Mouse (Mus musculus) embryonic fibroblast, embryonic 13.5 days (primary cell): Measurements from ENCODE around the gene Eif2d.

Experiments
- CTCF ChIP-seq: IDR thresholded peaks from 2 replicates; pipeline ENCODE4 v1.5.1; 2011; ENCODE audit warnings: mild to moderate bottlenecking, control low read depth, low read length, moderate library complexity, borderline replicate concordance; ENCODE audit not compliant: insufficient read depth
- POLR2A ChIP-seq: IDR thresholded peaks from 2 replicates; pipeline ENCODE4 v1.6.1; 2011; ENCODE audit warnings: low read depth, mild to moderate bottlenecking, control low read depth, low read length, moderate library complexity

DNA sequence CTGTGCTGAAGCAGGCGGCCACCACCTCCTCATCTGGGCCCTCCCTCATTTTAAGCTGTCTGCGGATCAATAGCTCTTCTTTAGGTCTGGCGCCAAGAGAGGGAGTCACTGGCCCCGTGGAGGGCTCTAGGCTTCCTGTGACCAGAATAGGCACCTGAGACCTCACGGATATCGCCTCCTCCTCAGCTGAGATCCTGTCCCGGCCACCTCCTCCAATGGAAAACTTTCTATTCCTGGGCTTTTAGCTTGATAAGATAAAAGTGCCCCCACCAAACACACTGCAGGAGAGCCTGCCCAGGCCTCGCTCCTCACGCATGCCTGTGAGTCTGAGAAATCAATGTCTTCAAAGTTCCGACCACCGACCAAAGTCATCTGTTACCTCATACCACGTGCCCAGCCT, 80.5 kb downstream of the Eif2d start:
- no peak for TF ChIP-seq CTCF
- TF ChIP-seq POLR2A, result no peak
